Mouse (Mus musculus) cerebellum, adult 9-10 months (tissue): ENCODE results near the gene Olfr412.

Source experiments
- DNase-seq: peaks from one replicate; pipeline ENCODE4 v3.0.0; 2022

The Olfr412 gene

GRCm38 (mm10) chr11:74361769-74362168 lies at the start of gene Olfr412:
Gene Olfr412 (plus strand): TSS chr11:74362069.
- no peak for DNase-seq

- DNase-seq: no peak
Measured at GRCm38 (mm10) chr11:74326044-74326443, 35.8 kb upstream of the Olfr412 start.

DNA sequence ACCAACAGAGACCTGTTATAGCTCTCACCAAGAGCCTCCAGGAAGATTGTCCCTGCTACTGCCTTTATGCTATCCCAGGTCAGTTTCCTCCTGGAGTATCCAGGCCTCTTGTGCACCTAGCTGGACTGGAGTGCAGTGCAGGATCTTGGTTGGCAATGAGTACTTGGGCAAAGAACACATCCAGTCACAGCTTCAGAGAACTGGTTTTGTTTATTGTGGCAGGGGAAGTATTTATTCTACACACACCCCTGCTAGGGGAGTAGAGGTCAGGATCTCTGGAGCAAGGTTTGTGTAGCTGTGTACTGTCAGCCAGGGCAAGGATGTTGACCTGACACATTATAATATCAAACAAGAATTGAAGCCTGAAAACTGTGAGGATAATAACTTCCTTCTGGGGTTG lies 33.1 kb upstream of the Olfr412 start:
- no peak for DNase-seq

DNA sequence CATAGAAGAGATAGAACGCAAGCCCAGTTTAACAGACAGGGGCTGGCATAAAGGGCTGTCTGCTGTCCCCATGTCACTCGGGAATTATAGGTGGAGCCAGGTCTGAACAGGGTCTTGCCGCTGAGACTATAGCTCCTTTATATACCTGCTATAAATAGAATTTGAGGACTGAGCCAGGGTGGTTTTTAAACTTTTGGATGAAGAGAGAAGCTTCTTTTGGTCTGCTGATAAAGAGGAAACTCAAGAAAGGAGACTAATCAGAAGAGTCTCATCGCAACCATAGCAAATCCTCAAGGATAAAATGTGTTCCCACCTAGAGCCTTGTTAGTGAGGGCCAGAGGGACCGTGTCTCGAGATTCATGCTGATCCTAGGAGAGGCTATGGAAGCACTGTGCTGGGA lies 23.9 kb upstream of the Olfr412 start, which contains the start of gene Olfr410:
TSS of gene Olfr410 (minus strand) at position 101 of the 400 bp plus-strand sequence.
- DNase-seq: no peak

- DNase-seq: no peak
Measured at GRCm38 (mm10) chr11:74352550-74352949, 9.3 kb upstream of the Olfr412 start, which contains the start of gene Olfr411. Gene Olfr411 (minus strand): TSS chr11:74352650.

GRCm38 (mm10) chr11:74371393-74372100 lies 9.7 kb downstream of the Olfr412 start:
- peak; percentile 75 for DNase-seq

DNA sequence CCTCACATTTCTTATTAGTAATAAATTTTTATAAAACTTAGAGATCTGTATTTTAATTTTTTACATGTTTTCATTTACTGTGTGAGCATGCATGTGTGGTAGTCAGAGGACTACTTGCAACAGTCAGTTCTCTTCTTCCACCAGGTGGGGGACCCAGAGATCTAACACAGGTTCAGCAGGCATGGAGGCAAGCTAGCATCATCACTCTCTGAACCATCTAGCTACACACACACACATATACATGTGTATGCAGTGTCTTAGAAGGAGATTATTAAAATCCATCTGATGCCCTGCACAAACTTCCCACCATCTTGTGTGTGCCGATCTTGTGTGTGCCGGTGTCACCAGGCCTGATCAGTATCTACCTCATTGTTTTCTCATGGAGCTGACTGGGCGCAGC lies 15.0 kb downstream of the Olfr412 start:
- DNase-seq: peak; percentile 44

- DNase-seq: no peak
Measured at GRCm38 (mm10) chr11:74379166-74379873, 17.5 kb downstream of the Olfr412 start.

DNA sequence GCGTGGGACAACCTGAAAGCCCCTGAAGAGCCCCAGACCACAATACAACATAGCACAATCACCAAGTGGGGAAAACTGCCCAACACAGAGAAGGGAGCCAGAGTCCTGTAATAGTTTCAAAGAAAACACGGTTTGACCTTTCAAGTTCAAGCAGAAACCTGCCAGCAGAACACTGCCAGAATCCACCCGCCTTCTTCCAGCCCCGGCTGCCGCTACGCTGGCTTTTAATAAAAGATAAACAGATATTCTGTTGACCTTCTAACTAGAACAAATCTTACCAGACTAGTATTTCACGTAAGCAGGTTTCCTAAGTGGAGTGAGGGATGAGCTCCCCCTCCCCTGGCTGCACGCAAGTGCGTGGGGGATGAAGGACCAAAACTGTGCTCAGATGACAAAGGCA lies 23.8 kb downstream of the Olfr412 start:
- no peak for DNase-seq

DNA sequence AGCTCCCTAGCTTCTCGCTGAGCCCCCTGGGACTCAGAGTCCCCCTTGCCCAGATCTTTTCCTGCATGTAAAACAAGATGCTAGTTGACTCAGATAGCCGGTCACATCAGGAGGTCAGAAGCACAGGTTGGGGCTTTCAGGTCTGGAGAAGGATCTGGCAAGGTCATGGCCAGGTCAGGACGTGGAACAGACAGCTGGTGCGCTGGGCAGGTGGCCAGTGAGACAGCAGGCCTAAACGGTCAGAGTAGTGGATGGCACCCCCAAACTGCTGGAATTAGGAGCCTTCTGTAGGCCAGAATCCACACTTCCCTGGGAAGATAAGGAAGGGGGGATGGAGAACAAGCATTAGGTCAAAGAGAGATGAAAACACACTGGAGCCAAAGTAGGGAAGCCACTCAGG lies 25.3 kb downstream of the Olfr412 start:
- no peak for DNase-seq

DNA sequence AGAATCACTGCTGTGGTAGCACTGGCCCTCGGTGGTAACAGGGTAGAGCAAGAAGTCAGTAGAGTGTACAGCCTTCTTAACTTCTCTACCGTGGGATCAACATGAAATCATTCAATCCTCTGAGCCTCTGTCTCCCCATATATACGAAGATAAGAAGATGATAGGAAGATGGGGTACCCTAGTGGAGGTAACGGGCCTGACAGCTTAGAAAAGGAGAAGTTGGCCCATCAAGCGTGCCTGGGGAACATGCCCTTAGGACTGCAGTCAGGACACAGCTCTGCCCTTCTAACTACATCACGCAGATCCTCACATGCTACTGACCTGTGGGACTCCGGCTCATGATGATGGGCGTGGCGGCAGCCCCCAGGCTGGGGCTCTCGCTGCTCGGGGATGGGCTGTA lies 30.0 kb downstream of the Olfr412 start:
- DNase-seq: no peak

DNA sequence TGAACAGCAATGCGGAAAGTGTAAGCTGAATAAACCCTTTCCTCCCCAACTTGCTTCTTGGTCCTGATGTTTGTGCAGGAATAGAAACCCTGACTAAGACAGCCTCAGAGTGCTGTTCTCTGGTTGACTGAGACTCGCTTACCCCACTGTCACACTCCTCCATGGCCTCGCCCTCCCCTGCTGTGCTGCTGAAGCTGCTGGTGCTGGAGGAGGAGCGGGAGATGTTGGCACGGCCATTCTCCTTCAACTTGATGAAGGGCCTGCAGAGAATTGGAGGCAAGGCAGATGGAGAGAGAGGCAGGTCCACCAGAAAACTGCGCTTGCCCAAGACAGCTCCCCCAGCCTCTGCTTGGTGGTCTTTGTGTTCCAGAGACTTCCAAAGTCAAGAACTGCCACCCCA lies 31.0 kb downstream of the Olfr412 start:
- no peak for DNase-seq

- DNase-seq: no peak
Measured at GRCm38 (mm10) chr11:74393489-74393888, 31.6 kb downstream of the Olfr412 start.

- no peak for DNase-seq
Measured at GRCm38 (mm10) chr11:74395583-74395982, 33.7 kb downstream of the Olfr412 start.

DNA sequence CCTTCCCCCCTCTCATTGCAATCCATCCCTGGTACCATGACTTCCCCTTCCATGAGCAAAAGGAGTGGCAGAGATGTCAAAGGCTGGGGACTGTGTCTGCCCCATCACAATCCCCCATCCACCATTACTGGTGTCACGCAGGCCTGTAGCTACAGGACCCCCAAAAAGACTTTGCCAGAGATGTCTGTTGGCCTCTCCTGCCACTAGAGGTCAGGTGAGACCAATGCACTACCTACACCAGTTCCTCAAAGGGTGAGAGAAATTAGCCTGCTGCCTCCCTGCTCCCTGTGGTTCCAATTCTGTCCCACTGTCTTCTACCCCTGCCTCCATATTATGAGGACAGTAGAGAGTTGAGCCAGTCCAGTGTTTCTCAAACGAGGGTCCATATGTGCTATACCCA lies 40.3 kb downstream of the Olfr412 start:
- no peak for DNase-seq

DNA sequence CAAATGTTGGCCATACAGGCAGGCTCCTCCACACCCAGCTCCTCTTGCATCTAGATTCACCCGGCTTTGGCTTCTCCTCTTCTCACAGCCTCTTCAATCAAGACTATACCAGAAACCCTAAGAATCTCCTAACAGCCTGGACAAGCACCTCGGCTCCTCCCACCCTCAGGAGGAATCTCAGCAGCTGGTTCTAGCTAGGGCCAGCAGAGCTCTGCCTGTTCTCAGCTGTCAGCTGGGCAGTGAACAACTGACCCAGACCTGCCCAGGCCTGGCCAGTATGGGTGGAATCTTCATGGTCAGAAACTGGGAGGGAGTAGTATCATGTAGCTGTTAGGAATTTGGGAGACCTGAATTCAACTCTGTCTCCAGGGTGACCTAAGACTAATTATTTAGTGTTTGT lies 42.3 kb downstream of the Olfr412 start:
- DNase-seq: no peak

DNA sequence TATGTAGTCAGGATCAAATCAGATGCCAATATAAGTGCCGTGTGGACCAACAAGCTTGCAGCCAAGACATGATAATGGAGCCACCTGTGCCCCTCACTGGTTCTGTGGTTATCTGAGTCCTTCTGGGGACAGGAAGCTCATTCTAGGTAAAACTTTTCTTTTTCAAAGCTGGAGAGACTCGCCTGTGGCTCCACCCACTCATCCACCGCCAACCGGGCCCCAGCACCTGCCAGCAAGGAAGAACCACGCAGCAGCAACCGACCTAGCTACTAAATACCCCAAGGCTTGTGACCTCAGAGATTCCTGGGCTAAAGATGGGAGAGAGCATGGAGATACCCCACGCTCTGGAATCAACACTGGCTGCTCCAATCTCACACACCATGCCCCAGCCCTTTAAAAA lies 43.3 kb downstream of the Olfr412 start:
- DNase-seq: no peak

- DNase-seq: peak; percentile 83
Measured at GRCm38 (mm10) chr11:74408587-74409446, 46.9 kb downstream of the Olfr412 start.

- DNase-seq: no peak
Measured at GRCm38 (mm10) chr11:74409447-74409754, 47.5 kb downstream of the Olfr412 start.

DNA sequence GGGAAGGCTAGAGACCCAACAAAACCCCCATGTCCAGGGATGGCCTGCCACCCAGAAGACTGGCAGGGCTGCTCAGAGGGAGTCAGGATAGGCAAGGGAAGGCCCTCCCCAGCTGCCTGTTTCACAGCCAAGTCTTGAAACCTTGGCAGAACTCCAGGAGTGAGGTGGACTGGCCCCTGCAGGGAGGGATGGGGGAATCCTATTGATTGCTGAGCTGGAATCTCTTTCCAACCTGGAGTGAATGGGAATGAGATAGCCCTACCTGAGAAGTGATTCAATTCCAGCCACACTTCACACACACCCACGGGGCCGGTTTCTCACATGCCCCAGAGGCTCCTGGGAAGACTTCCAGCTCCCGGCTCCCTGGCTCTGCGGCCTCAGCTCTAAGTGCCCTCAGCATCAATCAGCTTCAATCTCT lies 47.9 kb downstream of the Olfr412 start:
- peak; percentile 43 for DNase-seq

DNA sequence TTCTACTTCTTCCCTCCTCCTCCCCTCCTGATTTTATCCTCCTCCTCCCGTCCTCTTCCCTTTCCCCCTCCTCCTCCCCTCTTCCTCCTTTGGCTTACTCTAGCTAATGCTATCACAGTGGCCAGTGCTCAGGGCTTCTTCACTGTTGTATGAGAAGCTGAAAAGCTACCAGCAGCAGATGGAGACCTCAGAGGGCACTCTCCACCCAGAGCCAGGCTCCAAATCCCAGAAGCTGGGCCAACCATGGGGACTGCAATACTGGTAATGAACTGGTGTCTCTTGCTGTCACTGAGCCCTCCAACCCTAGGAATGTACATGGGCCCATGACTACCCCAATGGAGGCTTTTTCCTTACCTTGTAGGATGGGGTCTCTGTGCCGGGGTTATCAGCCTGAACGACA lies 50.1 kb downstream of the Olfr412 start:
- no peak for DNase-seq

DNA sequence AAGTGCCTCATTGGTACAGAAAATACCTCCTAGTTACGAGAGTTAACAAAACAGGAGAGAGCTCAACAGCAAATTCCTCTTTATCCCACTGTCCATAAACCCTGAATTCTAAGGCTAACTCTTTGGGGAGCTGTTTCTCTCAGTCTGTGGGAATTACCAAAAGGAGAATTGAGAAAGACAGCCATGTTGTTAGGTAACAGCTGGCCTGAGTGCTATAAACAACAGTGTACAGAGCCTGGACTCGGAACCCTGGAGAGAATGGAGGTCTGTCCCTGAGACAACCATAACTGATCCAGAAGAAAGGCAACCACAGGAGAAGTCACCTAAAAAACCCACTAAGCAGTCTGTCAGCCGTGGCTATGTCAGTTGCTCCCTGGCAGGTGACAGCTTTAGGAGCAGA lies 50.6 kb downstream of the Olfr412 start:
- DNase-seq: no peak

GRCm38 (mm10) chr11:74413449-74413972 lies 51.6 kb downstream of the Olfr412 start:
- no peak for DNase-seq
